24 mouse cellular contexts compared by ENCODE assay signal in genomic region chr12:106143548-106143947, GRCm38 (mm10).
"Had no signal": no experiment of that assay in that cellular context is flagged by ENCODE, and none has a peak within 500 bp of the region (broad histone marks: within the 10 kb centered on the region; RNA-seq: fewer than 3 reads in every experiment).

No protein-coding gene starts in this region.

- H3K4me3 ChIP-seq: gastrocnemius, adult 2 months; heart, embryonic 10.5 days; heart, embryonic 12.5 days; hindbrain, embryonic 15.5 days; intestine, embryonic 15.5 days; layer of hippocampus, adult 2 months; left cerebral cortex, adult 2 months; limb, embryonic 10.5 days; limb, embryonic 12.5 days; liver, embryonic 13.5 days had no signal

- H3K9me3 ChIP-seq: heart, embryonic 10.5 days; hindbrain, embryonic 15.5 days; intestine, embryonic 15.5 days; limb, embryonic 10.5 days; liver, embryonic 13.5 days had no signal

- ATAC-seq: inflammation-experienced regulatory T-cells, adult 6 months; intestine, embryonic 15.5 days; intestine, postnatal 0 days had no signal

- H3K4me1 ChIP-seq: heart, embryonic 10.5 days; heart, embryonic 12.5 days; intestine, embryonic 15.5 days; limb, embryonic 10.5 days; limb, embryonic 12.5 days; liver, embryonic 13.5 days had no signal

- H3K4me2 ChIP-seq: heart, embryonic 12.5 days; hindbrain, embryonic 15.5 days; intestine, embryonic 15.5 days; limb, embryonic 12.5 days; liver, embryonic 11.5 days; liver, embryonic 13.5 days had no signal

- H3K9ac ChIP-seq: heart, embryonic 12.5 days; hindbrain, embryonic 15.5 days; intestine, embryonic 15.5 days; limb, embryonic 12.5 days; liver, embryonic 13.5 days had no signal

- H3K27me3 ChIP-seq: heart, embryonic 12.5 days; hindbrain, embryonic 15.5 days; intestine, embryonic 15.5 days; limb, embryonic 12.5 days; liver, embryonic 13.5 days had no signal

- DNase-seq: gastrocnemius, adult 2 months; gastrocnemius, postnatal 10 days; gastrocnemius, postnatal 25 days; heart, adult 18-20 months; heart, postnatal 10 days; heart, postnatal 4 days; kidney, adult 18-20 months; kidney, adult 8-10 months; kidney, postnatal 10 days; kidney, postnatal 25 days; kidney, postnatal 4 days; liver; liver, embryonic 13.5 days had no signal

- H3K36me3 ChIP-seq: heart, embryonic 10.5 days; heart, embryonic 12.5 days; hindbrain, embryonic 15.5 days; intestine, embryonic 15.5 days; limb, embryonic 10.5 days; limb, embryonic 12.5 days; liver, embryonic 13.5 days had no signal

- H3K27ac ChIP-seq: gastrocnemius, adult 2 months; heart, embryonic 10.5 days; hindbrain, embryonic 15.5 days; intestine, embryonic 15.5 days; layer of hippocampus, adult 2 months; left cerebral cortex, adult 2 months; limb, embryonic 10.5 days; limb, embryonic 12.5 days; liver, embryonic 13.5 days had no signal
